ENCODE assay signal across 11 mouse cellular contexts in the genomic region with DNA sequence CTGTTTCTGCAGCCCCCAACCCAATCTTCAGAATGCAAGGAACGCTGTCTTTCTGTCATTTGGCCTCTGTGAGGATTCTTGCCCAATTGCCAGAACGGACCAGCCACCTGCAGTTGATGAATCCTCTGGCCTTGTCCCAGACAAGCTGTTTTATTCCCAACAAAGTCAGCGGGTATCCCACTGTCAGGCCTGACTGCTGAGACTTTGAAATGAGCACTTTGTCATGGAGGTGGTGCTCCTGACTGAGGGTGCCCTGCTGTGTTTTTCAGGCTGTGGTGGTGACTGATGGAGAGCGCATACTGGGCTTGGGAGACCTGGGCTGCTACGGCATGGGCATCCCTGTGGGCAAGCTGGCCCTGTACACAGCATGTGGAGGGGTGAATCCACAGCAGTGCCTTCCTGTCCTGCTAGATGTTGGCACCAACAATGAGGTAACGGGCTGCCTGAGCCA.
DNase-seq lines count a peak whose midpoint lies in the region; ATAC-seq lines count a peak whose summit lies in the region.
"Had no signal": no experiment of that assay in that cellular context is flagged by ENCODE, and none has a peak within 500 bp of the region (broad histone marks: within the 10 kb centered on the region; RNA-seq: fewer than 3 reads in every experiment).

No protein-coding gene starts in this region.

- H3K4me2 ChIP-seq in hindbrain, embryonic 16.5 days (ENCODE audit: low read length), result peak overlapping the region; percentile 7; the same call in 1 of the 2 replicates
- no peak overlapping the region for H3K4me2 ChIP-seq in neural tube, embryonic 14.5 days (ENCODE audit: low read depth, low read length)
- H3K4me2 ChIP-seq: liver, embryonic 15.5 days had no signal

- DNase-seq in left cerebral cortex, postnatal 4 days, result peak; percentile 72
- no peak for DNase-seq in left cerebral cortex, adult 9 months (ENCODE audit: low spot score in 2 of 2)
- peak; percentile 78 to 83 for DNase-seq in cerebellum, postnatal 25 days
- no peak for DNase-seq in gastrocnemius, postnatal 4 days (ENCODE audit: low spot score in 2 of 2)
- DNase-seq in adrenal gland, adult 2 months, result no peak
- DNase-seq in kidney, adult 18-20 months, result no peak
- DNase-seq: heart, postnatal 4 days; right cerebral cortex, postnatal 4 days had no signal

- H3K4me1 ChIP-seq in hindbrain, embryonic 16.5 days (ENCODE audit: control insufficient read depth, insufficient read depth, low read depth, low read length), result peaks cover 5% of the 10 kb centered on the region; the same call in 1 of the 2 replicates
- no peaks in the 10 kb centered on the region for H3K4me1 ChIP-seq in neural tube, embryonic 14.5 days (ENCODE audit: control insufficient read depth, insufficient read depth, low read length)
- H3K4me1 ChIP-seq: liver, embryonic 15.5 days had no signal

- intact Hi-C loops in left cerebral cortex, postnatal 4 days (cut with DNase I), result no loop called here

- H3K36me3 ChIP-seq in hindbrain, embryonic 16.5 days (ENCODE audit: control insufficient read depth, insufficient read depth, low read length), result no peaks in the 10 kb centered on the region
- no peaks in the 10 kb centered on the region for H3K36me3 ChIP-seq in neural tube, embryonic 14.5 days (ENCODE audit: control insufficient read depth, insufficient read depth, low read length)
- H3K36me3 ChIP-seq: liver, embryonic 15.5 days had no signal

- no peaks in the 10 kb centered on the region for H3K27me3 ChIP-seq in hindbrain, embryonic 16.5 days (replicated peaks; ENCODE audit: control insufficient read depth, insufficient read depth, low read length)
- no peaks in the 10 kb centered on the region for H3K27me3 ChIP-seq in neural tube, embryonic 14.5 days (ENCODE audit: control insufficient read depth, insufficient read depth, low read length)
- H3K27me3 ChIP-seq: liver, embryonic 15.5 days had no signal

- 15% methylated on average over 6 of the region's 6 CpGs for WGBS in hindbrain, embryonic 16.5 days
- 8% methylated on average over 6 of the region's 6 CpGs for WGBS in neural tube, embryonic 14.5 days

- H3K27ac ChIP-seq in hindbrain, embryonic 16.5 days (ENCODE audit: low read depth, low read length), result no peak overlapping the region
- no peak overlapping the region for H3K27ac ChIP-seq in neural tube, embryonic 14.5 days (ENCODE audit: low read depth, low read length)
- H3K27ac ChIP-seq: liver, embryonic 15.5 days had no signal

- H3K4me3 ChIP-seq in hindbrain, embryonic 16.5 days (ENCODE audit: low read length), result no peak overlapping the region
- H3K4me3 ChIP-seq in neural tube, embryonic 14.5 days (ENCODE audit: low read depth, low read length), result no peak overlapping the region
- H3K4me3 ChIP-seq: liver, embryonic 15.5 days had no signal

- H3K9ac ChIP-seq in hindbrain, embryonic 16.5 days (ENCODE audit: low read depth, low read length), result no peak overlapping the region
- H3K9ac ChIP-seq in neural tube, embryonic 14.5 days (replicated peaks; ENCODE audit: low read depth, low read length), result no peak overlapping the region
- H3K9ac ChIP-seq: liver, embryonic 15.5 days had no signal

- ATAC-seq in hindbrain, embryonic 16.5 days, result peak; percentile 92
- peak; percentile 80 for ATAC-seq in neural tube, embryonic 14.5 days (ENCODE audit: low read depth)

- H3K9me3 ChIP-seq in hindbrain, embryonic 16.5 days (ENCODE audit: control insufficient read depth, low read length), result no peaks in the 10 kb centered on the region
- no peaks in the 10 kb centered on the region for H3K9me3 ChIP-seq in neural tube, embryonic 14.5 days (ENCODE audit: control insufficient read depth, low read length)
- H3K9me3 ChIP-seq: liver, embryonic 15.5 days had no signal

Comparison
In these comparisons a context has a peak if more than half of its experiments do, and no peak if none do; other contexts are left out.
1. DNase-seq: peak in left cerebral cortex, postnatal 4 days (single experiment) and cerebellum, postnatal 25 days (2 of 2); none in left cerebral cortex, adult 9 months (0 of 2), gastrocnemius, postnatal 4 days (0 of 2), adrenal gland, adult 2 months (single experiment) and kidney, adult 18-20 months (single experiment).